Mouse (Mus musculus) kidney, postnatal 4 days (tissue): ENCODE measurements at regions not wholly inside any gene's neighbourhood (a gene's known extent, or its start where the extent isn't known, plus 50 kb on each side); places are given as distances from the start of the nearest gene placed in this dataset.

Source experiments
- DNase-seq, 2 experiments: peaks; one replicate each; pipeline ENCODE4 v3.0.0; 2021; ENCODE audit warnings: mixed read lengths in 2 of 2

DNA sequence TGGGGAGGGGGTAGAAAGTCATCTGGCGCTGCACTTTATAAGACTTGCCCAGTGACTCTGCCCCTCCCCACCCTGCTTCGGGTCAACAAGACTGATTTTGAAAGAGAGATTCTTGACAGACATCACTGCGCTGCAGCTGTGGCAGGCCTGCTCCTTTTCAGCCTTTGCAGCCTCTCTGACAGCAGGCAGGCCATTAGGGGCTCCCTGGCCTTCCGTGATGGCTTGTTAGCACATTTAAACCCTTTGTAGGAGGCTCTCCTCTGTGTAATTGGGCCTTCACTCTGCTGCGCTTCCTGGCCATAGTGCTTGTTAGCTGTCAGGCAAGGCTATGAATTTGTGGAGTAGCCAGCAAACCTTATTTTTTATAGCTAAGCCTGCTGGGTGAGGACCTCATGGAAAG is 232.3 kb upstream of the Wscd1 start:
- DNase-seq: no peak

DNA sequence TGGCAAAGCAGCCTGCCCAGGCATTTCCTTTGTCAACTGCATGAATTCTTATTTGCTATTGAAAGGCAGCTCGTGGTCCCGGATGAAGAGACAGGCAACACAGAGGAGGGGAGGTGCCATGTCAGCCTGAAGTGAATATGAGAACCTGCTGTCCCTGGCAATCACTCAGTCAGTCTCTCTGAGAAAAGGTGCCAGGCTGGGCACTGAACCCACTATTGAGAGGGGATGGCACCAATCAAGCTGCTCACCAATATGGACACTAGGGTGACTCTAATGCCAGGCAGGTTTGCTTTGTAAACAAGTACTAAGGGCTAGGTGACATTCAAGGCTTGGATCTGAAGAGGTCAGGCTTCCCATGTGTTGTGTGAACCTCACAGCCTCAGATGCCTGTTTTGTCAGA is 222.0 kb upstream of the Wscd1 start:
- no peak for DNase-seq

DNA sequence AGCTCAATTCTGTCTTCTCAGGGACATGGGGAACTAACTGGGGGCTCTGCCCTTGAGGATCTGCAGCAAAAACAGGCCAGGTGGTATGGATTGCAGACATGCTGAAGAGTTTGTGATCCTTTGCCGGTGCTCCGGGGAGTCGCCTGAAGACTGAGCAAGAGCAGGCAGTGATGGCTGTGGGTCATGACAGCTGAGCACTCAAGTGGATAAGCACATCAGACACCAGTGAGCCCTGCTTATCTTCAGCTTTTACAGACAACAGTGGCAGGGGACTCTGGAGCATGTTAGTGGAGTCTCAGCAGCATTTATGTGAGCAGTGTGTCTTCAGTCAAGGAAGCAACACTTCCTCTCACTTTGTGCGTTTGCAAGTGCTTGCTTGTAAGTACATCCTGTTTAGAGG is 221.1 kb upstream of the Wscd1 start:
- DNase-seq: no peak

DNA sequence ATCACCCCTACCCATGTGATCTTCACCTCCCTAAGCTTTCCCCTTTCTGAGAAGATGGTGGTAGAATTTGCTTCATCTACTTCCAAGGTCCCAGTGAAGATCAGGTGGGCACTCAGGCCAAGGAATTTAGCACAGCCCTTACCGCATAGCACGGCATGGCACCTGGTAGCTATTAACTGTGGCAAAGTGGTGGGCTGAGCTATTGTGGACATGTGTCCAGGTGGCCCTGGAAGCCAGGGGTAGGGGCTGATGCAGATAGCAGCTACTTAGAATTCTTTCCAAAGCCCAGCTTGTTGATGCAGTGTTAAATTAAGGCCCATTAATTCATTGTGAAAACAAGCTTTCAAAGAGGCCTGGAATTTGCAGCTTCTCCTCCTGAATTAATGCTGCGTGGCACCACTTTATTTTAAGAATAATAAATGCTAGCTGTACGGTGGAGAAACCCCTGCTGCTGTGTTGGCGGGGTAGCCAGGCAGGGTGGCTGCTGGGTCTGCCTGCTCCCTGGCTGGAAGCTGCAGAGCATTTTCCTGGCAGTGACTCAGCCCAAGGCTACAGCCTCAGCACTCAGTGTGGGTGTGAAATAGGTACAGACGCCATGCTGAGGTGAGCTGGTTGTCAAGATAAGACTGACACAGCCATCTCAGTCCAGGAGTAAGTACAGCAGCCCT is 208.4 kb upstream of the Wscd1 start:
- DNase-seq: peak; percentile 29 to 54

DNA sequence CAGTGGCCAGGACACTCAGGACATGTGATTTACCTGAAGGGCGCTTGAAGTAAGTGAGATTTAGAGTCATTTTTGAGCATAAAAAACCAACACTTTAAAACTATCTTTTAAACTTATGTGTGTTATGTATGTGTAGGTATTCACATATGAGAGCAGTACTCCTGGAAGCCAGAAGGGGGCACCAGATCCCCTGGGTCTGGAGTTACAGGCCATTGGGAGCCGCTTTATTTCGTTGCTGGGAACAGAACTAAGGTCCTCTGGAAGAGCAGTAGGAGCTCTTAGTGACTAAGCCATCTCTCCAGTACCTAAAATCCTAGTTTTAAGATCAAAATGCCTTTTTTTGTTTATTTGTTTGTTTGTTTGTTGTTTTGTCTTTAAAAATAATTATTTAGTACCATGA is 192.3 kb upstream of the Wscd1 start:
- DNase-seq: peak; percentile 13

DNA sequence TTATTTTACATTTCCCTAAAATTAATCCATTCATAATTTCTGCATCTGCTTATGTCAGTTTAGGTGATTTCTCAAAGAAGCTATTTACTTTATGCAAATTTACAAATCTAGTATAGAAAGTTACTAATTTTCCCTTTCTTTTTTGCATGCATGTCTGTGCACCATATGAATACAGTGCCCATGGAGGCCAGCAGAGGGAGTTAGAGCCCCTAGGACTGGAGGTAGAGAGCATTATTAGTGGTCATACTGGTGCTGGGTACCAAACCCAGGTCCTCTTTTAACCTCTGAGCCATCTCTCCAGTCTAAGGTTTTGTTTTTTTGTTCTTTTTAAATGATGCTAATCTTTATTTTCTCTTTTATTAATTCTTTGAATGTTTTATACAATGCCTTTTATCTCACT is 184.9 kb upstream of the Wscd1 start:
- DNase-seq: no peak

DNA sequence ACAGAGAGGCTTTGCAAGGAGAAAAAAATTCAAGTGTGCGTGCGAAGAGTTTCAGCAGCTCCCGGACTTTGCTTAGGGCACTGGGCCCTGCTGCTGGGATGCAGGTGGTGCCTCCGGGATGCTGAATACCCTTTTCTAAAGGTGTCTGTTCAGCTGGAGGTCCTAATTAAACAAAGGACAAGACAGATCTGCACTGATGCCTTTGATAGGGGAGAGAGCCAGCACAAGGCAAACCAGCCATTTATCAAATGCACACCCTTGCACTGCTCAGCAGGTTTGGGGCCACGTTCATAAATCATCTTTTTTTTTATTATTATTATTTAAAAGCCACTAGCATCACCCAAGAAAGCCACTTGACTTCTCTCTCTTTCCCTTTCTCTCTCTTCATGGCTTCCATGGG is 172.9 kb upstream of the Wscd1 start:
- DNase-seq: no peak

DNA sequence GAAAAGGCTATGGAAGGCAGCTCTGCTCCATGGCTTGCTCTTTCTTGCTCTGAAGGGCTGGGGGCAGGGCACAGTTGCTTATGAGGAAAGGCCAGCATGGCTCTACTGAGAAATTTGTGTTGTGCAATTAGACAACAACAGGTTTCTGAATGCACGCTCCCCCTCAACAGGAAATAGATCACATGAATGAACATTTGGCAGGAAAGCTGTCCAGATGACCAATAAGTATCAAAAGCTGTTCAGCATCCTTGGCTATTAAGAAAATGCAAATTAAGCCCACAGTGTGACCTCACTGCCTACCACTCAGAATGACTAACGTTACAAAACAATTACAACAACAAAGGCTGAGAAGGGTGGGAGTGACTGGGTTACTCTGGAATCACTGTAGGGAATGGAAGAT is 167.9 kb upstream of the Wscd1 start:
- no peak for DNase-seq

DNA sequence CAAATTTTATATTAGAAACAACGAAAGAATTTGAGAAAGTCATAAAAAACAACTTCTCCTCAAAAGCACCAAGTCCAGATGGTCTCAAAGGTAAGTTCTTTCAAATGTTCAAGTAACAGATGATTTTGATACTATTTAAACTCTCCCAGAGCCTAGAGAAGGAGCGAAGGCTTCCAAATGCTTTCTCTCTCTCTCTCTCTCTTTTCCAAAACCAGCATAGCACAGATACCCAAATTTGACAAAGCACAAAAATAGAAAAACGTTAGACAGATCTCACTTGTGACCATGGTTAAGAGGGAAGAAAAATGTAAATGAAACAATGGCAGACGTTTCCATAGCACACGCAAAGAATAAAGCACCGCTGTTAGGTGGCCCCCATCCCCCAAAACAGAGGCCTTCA is 158.7 kb upstream of the Wscd1 start:
- no peak for DNase-seq

DNA sequence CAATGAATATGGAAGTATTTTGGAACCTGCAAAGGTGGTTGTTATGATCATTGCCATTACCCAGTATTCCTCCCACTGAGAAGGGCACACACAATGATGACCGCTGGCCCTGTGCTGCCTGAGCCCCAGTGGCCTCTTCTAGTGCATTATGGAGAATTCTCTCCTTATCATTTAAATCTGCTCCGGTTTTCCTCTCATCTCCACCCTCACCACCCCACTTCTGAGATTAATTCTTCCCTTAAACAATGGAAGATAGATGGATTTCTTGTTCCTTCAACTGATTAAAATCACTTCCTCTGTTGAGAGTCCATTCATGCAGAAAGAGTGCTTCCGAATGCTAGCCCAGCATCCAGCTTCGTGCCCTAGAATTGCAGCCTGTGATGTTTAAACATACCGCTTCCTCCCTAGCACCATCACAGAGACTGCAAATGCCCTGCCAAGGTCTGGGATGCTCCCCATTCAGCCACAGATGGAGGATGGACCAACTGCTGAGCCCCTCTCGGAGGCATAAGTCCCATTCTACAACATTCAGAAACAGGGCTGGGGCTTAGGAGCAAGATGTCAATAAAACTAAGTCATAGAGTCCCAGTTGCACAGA is 155.4 kb upstream of the Wscd1 start:
- no peak for DNase-seq

DNA sequence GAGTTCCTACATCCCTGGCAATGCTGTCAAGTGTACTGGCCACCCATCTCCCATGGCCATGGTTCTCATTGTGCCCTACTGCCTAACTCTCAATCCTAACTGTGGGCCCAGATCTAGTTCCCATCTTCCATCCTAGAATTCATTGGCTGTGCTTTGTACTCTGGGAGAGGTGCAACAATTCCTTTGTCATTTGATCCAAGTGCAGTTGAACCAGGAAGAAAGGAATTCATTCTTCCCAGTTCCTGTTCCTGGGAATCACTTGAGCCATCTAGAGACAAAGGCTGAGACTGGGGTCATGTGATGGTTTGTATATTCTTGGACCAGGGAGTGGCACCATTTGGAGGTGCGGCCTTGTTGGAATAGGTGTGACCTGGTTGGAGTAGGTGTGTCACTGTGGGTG is 152.0 kb upstream of the Wscd1 start:
- DNase-seq: no peak

DNA sequence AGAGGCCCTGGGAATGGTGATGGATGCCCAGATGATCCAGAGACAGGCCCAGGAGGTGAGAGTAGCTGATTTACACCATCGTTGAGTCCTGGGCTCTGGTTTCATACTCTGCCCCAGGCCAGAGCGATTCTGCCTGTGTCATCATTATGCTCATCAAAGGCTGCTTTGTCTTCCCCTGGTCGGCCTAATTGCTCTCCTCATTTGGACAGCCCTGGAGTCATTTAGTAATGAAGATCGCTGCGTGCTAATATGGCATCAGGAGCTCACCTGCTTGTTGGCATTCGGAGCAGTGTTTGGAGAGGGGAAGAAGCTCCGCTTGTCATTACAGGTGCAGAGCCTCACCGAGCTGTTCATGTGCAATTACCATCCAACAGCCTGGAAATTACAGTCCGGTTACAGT is 138.9 kb upstream of the Wscd1 start:
- DNase-seq: no peak

DNA sequence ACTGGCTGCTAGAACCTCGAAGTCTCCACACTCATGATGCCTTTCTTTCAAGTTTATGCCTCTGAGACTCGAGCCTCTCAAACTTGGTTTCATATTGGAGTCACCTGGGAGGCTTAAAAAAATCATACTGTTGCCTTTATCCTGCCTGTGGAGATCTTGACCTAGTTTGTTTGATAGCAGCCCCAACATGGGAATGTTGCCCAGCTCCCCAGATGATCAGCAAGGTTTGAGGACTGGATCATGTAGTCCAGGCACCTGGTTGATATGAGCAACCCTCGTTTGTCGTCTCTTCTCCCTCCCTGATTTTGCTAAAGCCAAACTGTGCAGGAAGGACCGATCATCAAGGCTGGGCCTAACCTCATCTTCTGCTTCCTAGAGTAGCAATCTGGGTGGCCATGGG is 134.2 kb upstream of the Wscd1 start:
- DNase-seq: no peak

DNA sequence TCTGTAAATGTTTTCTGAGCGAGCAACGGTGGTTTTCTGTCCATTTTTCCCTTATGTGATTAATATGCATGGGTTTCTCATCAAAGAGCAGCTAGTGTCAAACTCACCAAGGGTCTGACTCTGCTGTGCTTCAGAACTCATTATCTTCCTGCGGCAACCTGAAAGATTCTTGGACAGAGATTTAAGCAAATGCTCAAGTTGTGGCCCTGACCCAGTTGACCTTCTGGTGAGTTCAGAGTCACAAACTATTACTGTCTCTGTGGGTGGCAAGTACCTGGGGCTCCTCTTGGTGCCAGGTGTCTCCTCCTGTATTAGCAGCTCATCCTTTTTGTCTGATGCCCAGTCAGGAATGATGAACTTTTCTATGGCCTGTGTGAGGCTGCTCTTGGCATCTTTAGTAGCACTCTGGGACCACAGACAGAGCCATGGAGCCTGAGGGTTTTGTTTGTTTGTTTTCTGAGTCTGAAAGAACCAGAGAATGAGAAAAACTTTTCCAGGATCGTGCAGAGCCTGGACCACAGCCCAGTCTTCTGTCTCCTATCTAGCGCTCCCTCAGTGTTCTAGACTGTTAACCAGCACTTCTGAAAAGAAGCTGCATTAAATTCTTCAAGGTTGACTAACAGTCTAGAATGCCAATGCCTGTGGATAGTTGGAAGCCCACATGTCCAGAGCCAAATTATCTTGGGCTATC is 124.1 kb upstream of the Wscd1 start:
- DNase-seq: no peak

DNA sequence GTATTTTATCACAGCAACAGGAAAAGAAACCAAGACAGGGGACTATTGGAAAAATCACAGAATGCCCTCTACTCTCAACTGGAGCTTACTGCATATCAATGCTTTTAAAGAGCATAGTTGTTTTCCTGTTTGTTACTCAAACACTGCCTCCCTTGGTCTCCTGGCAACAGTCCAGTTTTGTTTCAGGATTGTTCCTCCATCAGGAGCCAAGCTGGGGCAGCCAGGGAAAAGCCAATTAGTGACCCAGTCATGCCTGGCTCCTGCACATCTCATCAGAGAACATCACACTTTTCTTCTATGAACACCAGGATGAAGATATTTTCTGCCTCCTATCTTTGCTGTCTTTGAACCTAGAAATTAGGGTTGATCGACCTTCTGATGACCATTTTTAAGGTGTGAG is 113.6 kb upstream of the Wscd1 start:
- DNase-seq: peak in 1 of 2 experiments; percentile 9

DNA sequence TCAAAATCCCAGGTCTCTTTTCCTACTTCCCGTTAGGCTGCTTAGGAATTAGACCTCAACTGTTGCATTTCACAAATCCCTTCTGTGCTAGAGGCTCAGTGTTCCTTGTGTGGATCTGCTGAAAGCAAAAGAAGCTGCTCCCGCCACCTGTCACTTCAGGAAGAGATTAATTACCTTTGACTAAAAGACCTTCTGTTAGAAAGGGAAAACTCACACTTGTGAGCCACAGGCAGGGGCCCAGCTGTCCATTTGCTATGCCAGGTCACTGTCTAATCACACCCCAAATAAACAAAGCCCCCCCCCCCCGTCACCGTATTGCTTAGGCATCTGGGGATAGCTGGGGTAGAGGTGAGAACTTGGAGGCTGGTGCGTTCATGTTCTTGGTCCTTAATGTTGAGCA is 112.9 kb upstream of the Wscd1 start:
- no peak for DNase-seq

DNA sequence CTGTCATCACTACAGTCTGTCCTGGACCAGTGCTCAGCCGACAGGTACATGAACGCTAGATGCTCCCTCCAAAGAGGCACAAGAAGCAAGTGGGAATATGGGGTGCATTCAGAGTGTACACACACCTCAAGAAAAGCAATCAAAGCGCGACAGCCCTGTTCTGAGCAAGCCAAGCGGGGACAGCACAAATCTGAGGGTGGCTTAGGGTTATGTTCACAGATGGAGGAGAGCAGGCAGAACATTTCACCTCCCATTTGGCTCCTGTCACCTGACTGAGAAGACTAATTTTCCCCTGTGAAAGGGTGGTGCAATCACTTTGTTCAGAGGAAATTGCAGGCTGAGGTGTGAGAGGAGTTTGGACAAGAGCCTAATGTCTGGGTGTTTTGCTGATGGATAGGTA is 106.8 kb upstream of the Wscd1 start:
- no peak for DNase-seq

DNA sequence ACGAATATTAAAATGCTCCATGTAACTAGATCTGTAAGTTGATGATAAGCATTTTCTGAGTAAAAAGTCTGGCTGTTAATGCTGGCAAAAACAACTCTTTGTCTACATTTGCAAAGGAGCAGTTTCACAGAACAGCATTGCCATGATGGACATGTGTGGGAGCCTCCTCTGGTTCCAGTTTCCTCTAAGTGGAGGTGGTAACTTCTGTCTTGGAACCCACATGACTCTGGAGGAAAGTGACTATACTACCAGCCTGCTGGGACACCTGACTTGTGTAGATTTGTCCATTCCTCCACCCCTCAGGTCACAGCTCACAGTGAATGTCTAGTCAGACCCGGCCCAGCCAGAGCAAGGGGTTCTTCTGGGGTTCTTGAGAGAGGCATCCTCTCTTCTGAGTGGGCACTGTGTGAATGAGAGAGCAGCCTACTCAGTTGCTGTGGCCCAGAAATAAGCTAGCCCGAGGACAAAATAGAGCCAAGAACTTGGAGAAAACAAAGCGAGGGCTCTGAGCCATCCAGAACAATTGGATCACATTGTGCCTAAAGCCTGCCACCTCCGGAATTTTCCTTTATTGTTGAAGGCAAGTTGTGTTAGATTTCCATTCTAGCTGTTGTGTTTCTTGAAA is 97.9 kb upstream of the Wscd1 start:
- no peak for DNase-seq

DNA sequence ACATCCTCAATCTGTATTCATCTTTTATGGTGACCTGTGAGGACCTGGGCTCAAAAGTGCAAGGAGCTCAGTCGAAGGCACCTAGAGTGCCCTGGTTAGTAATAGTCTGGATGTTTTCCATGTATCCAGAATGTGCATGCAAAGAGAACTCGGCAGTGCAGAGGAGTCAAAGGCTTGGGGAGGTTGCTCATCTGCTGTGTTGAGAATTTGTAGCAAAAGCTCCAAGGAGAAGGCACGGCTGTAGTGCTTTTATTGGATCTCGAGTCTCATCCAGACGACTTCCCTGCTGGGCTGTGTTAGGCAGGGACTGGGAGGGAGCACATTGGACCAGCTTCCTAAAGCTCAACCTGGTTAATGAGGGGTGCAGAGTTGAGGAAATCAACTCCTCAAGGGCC is 97.3 kb upstream of the Wscd1 start:
- DNase-seq: no peak

DNA sequence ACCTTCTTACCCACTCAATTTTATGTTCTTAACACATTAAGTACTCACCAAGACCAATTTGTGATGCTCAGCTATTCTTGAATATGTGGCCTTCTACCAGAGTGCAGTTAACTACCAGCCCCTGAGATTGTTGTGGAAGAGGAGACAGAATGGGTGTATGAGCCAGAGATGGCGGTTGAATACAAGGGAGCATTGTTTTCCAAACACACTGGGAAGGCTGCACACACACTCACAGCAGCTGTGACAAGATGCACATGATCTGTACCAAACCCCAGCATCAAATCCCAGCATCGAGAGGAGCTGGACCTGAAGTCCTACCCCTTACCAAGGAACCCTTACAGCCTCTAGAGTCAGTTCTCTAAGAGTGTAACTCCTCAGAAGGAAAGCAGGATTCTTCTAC is 91.4 kb upstream of the Wscd1 start:
- no peak for DNase-seq

DNA sequence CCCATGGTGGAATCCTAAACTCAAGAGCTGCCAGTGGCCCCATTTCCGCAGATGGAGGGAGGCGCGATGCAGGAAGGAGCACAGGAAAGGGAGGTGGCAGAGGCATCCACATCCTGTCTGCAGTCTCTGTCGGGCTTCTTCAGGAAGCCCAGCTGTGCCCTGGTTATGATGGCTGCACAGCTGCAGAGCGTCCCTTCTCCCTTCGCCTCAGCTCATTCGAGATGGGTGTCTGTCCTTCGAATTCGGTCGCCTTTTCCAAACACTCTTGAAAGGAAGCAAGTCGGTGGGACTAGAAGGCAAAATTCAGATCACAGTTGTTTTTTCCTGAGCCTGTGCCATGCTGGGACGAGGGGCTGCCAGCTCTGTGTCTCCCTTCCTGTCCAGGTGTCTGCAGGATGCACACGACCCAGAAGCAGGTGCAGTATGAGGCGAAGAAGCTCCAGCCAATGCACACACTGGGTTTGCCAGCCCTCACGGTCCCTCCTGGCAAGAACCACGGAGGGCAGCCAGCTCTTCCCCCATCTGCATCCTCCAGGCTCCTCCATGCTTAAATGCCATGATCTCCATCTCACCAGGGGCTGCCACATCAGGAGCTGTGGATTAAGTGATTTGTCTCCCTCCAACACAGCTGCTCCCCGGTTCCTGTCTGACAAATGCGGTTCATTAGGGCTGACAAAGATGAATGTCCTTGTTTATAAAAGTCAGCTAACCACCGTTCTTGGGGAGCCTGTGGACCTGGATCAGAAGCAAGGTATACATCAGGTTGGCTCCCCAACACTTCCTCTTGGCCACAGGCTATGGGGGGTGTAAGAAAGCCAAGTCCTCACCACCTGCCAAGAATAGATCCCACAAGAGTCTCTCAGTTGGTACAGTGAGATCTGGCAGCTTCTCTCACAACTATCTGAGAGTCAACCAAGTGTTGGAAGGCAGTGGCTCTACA is 79.3 kb upstream of the Wscd1 start:
- peak in 1 of 2 experiments; percentile 14 for DNase-seq

DNA sequence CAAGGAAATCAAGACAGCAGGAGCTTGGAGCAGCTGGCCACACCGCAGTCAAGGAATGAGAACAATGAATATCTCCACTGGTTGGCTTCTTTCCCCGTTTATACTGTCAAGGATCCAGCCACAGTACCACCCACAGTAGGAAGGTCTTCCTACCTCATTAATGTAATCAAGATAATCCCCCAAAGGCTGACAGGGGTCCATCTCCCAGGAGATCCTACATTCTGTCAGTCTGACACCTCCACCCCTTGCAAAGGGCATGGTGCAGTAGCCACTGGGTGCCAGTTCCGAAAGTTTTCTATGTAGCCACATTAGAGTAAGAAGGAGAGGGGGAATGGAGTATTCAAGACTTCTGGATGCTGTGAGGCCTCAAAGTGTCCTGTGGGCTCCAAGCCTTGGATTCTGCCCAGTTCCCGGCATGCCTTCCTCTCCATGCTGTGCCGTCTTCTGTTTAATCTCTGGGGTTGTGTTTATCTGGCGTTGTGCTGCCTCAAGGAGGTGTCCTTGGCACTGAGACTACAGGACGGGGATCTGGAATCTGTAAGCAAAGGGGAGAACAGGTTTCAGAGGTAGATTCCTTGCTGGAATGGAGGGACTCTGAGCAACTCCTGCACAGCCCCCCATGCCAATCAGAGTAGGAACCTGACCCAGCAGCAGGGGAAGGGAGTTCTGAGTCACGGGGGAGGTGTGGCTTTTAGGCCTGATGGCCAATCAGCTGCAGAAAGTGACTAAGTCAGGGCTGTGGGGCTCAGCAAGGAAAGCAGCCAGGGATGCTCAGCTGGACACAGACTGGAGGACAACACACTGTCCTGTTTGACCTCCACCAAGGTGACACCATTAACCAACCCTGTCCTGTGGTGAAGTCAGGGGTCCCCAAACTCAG is 77.3 kb upstream of the Wscd1 start:
- no peak for DNase-seq
